Mouse (Mus musculus): ENCODE data around the gene Nova1. TPM values are rescaled to one million over a fixed set of nuclear protein-coding genes. Genes with fewer than 3 reads are reported as not detected.

Gene Nova1
- polyA plus RNA-seq, 1 experiment = 0.33 TPM

DNA sequence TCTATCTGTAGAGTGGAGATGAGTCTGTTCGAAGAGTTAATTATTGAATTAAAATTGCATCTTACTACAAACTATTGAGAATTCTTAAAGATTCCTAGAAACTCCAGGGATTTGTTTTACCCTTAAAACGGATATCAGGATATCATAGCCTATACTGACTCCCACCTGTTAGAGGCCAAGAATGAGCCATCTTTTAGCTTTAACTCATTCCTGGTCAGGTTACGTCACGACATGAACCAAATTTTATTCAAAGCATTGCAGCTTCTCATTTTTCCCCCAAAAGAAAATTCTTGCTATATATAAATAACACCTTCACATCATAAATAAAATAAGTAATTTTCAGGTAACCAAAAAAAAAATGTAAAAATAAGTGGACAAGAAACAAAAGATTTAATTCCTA lies 3.9 kb downstream of the Nova1 start:
- no peak overlapping the region for H3K27ac ChIP-seq (ENCODE audit: insufficient read depth, low read length)
- TF ChIP-seq CTCF (IDR thresholded peaks at IDR 0.05; ENCODE audit: extremely low read depth, insufficient read depth, insufficient read length, insufficient replicate concordance) = no peak
- TF ChIP-seq POLR2A (IDR thresholded peaks at IDR 0.05; ENCODE audit: low read depth, low read length) = no peak
- no peak for DNase-seq (ENCODE audit: low read depth in 1 of 2, low spot score in 2 of 2)
- 85% methylated on average over 4 of the region's 4 CpGs for WGBS
- no peak overlapping the region for H3K4me3 ChIP-seq (ENCODE audit: extremely low read depth, insufficient read depth, insufficient read length)
- no peaks in the 10 kb centered on the region for H3K4me1 ChIP-seq (ENCODE audit: control insufficient read depth, insufficient read depth, insufficient read length)
- H3K36me3 ChIP-seq (ENCODE audit: control insufficient read depth, insufficient read depth, low read length) = no peaks in the 10 kb centered on the region
- H3K27me3 ChIP-seq (ENCODE audit: control insufficient read depth, insufficient read depth, low read length) = peaks cover 7% of the 10 kb centered on the region

GRCm38 (mm10) chr12:46801311-46801710 lies 17.4 kb downstream of the Nova1 start:
- H3K36me3 ChIP-seq (ENCODE audit: control insufficient read depth, insufficient read depth, low read length) = no peaks in the 10 kb centered on the region
- H3K4me3 ChIP-seq (ENCODE audit: extremely low read depth, insufficient read depth, insufficient read length) = no peak overlapping the region
- H3K27ac ChIP-seq (ENCODE audit: insufficient read depth, low read length) = no peak overlapping the region
- no peaks in the 10 kb centered on the region for H3K27me3 ChIP-seq (ENCODE audit: control insufficient read depth, insufficient read depth, low read length)
- DNase-seq (ENCODE audit: low read depth in 1 of 2, low spot score in 2 of 2) = no peak
- TF ChIP-seq CTCF (IDR thresholded peaks at IDR 0.05; ENCODE audit: extremely low read depth, insufficient read depth, insufficient read length, insufficient replicate concordance) (no peak), POLR2A (IDR thresholded peaks at IDR 0.05; ENCODE audit: low read depth, low read length) (no peak)
- WGBS = 84% methylated on average over 1 of the region's 1 CpGs
- H3K4me1 ChIP-seq (ENCODE audit: control insufficient read depth, insufficient read depth, insufficient read length) = no peaks in the 10 kb centered on the region

- WGBS = 64% methylated on average over 8 of the region's 8 CpGs
- no peaks in the 10 kb centered on the region for H3K4me1 ChIP-seq (ENCODE audit: control insufficient read depth, insufficient read depth, insufficient read length)
- no peaks in the 10 kb centered on the region for H3K27me3 ChIP-seq (ENCODE audit: control insufficient read depth, insufficient read depth, low read length)
- DNase-seq (ENCODE audit: low read depth in 1 of 2, low spot score in 2 of 2) = no peak
- TF ChIP-seq POLR2A (IDR thresholded peaks at IDR 0.05; ENCODE audit: low read depth, low read length) (no peak), CTCF (IDR thresholded peaks at IDR 0.05; ENCODE audit: extremely low read depth, insufficient read depth, insufficient read length, insufficient replicate concordance) (no peak)
- no peak overlapping the region for H3K27ac ChIP-seq (ENCODE audit: insufficient read depth, low read length)
- no peaks in the 10 kb centered on the region for H3K36me3 ChIP-seq (ENCODE audit: control insufficient read depth, insufficient read depth, low read length)
- H3K4me3 ChIP-seq (ENCODE audit: extremely low read depth, insufficient read depth, insufficient read length) = no peak overlapping the region
Measured at GRCm38 (mm10) chr12:46782301-46783280, 36.1 kb downstream of the Nova1 start.

GRCm38 (mm10) chr12:46781481-46781880 lies 37.2 kb downstream of the Nova1 start:
- TF ChIP-seq POLR2A (IDR thresholded peaks at IDR 0.05; ENCODE audit: low read depth, low read length) (no peak), CTCF (IDR thresholded peaks at IDR 0.05; ENCODE audit: extremely low read depth, insufficient read depth, insufficient read length, insufficient replicate concordance) (no peak)
- Histone ChIP-seq H3K4me3 (ENCODE audit: extremely low read depth, insufficient read depth, insufficient read length) (no peak overlapping the region), H3K27me3 (ENCODE audit: control insufficient read depth, insufficient read depth, low read length) (no peaks in the 10 kb centered on the region), H3K36me3 (ENCODE audit: control insufficient read depth, insufficient read depth, low read length) (no peaks in the 10 kb centered on the region), H3K27ac (ENCODE audit: insufficient read depth, low read length) (no peak overlapping the region), H3K4me1 (ENCODE audit: control insufficient read depth, insufficient read depth, insufficient read length) (no peaks in the 10 kb centered on the region)
- DNase-seq (ENCODE audit: low read depth in 1 of 2, low spot score in 2 of 2) = no peak

GRCm38 (mm10) chr12:46780983-46781382 lies 37.7 kb downstream of the Nova1 start:
- H3K4me1 ChIP-seq (ENCODE audit: control insufficient read depth, insufficient read depth, insufficient read length) = no peaks in the 10 kb centered on the region
- 63% methylated on average over 2 of the region's 2 CpGs for WGBS
- DNase-seq (ENCODE audit: low read depth in 1 of 2, low spot score in 2 of 2) = no peak
- H3K4me3 ChIP-seq (ENCODE audit: extremely low read depth, insufficient read depth, insufficient read length) = no peak overlapping the region
- no peaks in the 10 kb centered on the region for H3K27me3 ChIP-seq (ENCODE audit: control insufficient read depth, insufficient read depth, low read length)
- TF ChIP-seq POLR2A (IDR thresholded peaks at IDR 0.05; ENCODE audit: low read depth, low read length) = no peak
- TF ChIP-seq CTCF (IDR thresholded peaks at IDR 0.05; ENCODE audit: extremely low read depth, insufficient read depth, insufficient read length, insufficient replicate concordance) = no peak
- no peak overlapping the region for H3K27ac ChIP-seq (ENCODE audit: insufficient read depth, low read length)
- no peaks in the 10 kb centered on the region for H3K36me3 ChIP-seq (ENCODE audit: control insufficient read depth, insufficient read depth, low read length)

DNA sequence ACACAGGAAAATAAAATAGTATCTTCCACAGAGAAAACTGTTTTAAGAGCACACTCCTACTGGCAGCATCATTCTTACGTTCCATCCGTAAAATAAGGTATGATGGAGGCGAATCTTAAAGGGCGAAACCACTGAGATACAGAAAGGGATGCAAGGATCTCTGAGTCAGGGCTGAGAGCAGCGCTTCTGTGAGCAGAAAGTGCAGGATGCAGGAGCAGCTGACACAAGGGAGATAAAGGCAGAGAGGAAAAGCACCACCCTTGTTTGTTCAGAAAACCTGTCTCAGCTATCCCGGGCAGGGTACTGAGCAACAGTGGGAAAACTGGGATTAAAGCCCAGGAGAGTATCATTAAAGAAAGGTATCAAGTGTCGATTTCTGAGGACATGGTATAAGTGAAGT lies 59.3 kb downstream of the Nova1 start:
- H3K4me1 ChIP-seq (ENCODE audit: control insufficient read depth, insufficient read depth, insufficient read length) = no peaks in the 10 kb centered on the region
- H3K27ac ChIP-seq (ENCODE audit: insufficient read depth, low read length) = no peak overlapping the region
- no peaks in the 10 kb centered on the region for H3K36me3 ChIP-seq (ENCODE audit: control insufficient read depth, insufficient read depth, low read length)
- TF ChIP-seq CTCF (IDR thresholded peaks at IDR 0.05; ENCODE audit: extremely low read depth, insufficient read depth, insufficient read length, insufficient replicate concordance) (no peak), POLR2A (IDR thresholded peaks at IDR 0.05; ENCODE audit: low read depth, low read length) (no peak)
- WGBS = 70% methylated on average over 7 of the region's 7 CpGs
- DNase-seq (ENCODE audit: low read depth in 1 of 2, low spot score in 2 of 2) = no peak
- no peak overlapping the region for H3K4me3 ChIP-seq (ENCODE audit: extremely low read depth, insufficient read depth, insufficient read length)
- H3K27me3 ChIP-seq (ENCODE audit: control insufficient read depth, insufficient read depth, low read length) = no peaks in the 10 kb centered on the region

DNA sequence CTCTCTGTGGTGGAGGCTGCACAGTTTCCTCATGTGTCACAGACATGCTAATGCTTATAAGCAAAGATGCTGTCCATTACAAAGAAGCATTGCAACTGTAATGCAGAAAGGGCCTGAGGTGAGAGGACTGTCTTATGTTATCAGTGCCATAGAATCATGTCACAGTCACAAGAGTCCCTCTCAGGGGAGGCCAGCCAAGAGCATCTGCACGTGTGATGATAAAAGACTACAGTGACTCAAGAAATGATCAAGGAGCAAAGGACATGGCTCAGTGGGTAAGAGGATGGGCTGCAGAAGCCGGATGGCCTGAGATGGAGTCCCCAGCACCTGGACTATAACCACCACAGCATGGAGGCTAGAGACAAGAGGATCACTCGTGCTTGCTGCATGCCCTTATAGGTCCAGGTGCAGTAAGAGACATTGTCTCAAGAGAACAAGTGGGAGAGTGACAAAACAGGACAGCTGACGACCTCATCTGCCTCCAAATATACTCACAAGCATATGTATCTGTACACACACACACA lies 64.3 kb downstream of the Nova1 start:
- Histone ChIP-seq H3K36me3 (ENCODE audit: control insufficient read depth, insufficient read depth, low read length) (no peaks in the 10 kb centered on the region), H3K27ac (ENCODE audit: insufficient read depth, low read length) (no peak overlapping the region), H3K4me3 (ENCODE audit: extremely low read depth, insufficient read depth, insufficient read length) (no peak overlapping the region), H3K4me1 (ENCODE audit: control insufficient read depth, insufficient read depth, insufficient read length) (no peaks in the 10 kb centered on the region), H3K27me3 (ENCODE audit: control insufficient read depth, insufficient read depth, low read length) (no peaks in the 10 kb centered on the region)
- no peak for DNase-seq (ENCODE audit: low read depth in 1 of 2, low spot score in 2 of 2)
- WGBS = 66% methylated on average over 4 of the region's 4 CpGs
- TF ChIP-seq POLR2A (IDR thresholded peaks at IDR 0.05; ENCODE audit: low read depth, low read length) = no peak
- TF ChIP-seq CTCF (IDR thresholded peaks at IDR 0.05; ENCODE audit: extremely low read depth, insufficient read depth, insufficient read length, insufficient replicate concordance) = no peak
